Mouse (Mus musculus): ENCODE results near the gene Tmem189.

Gene Tmem189

GRCm38 (mm10) chr2:167701472-167701871 lies 11.8 kb upstream of the Tmem189 start:
- DNase-seq (ENCODE audit: low read depth, low spot score) = peak; percentile 48

- DNase-seq (ENCODE audit: low read depth, low spot score) = no peak
These were observed 10.4 kb upstream of the Tmem189 start for GRCm38 (mm10) chr2:167700018-167700417.

GRCm38 (mm10) chr2:167697902-167698301 lies 8.3 kb upstream of the Tmem189 start:
- peak; percentile 86 for DNase-seq (ENCODE audit: low read depth, low spot score)

GRCm38 (mm10) chr2:167696143-167696542 lies 6.5 kb upstream of the Tmem189 start:
- DNase-seq (ENCODE audit: low read depth, low spot score) = no peak

GRCm38 (mm10) chr2:167695491-167695890 lies 5.9 kb upstream of the Tmem189 start:
- DNase-seq (ENCODE audit: low read depth, low spot score) = no peak

GRCm38 (mm10) chr2:167694963-167695362 lies 5.3 kb upstream of the Tmem189 start:
- DNase-seq (ENCODE audit: low read depth, low spot score) = no peak

GRCm38 (mm10) chr2:167694244-167694643 lies 4.6 kb upstream of the Tmem189 start:
- no peak for DNase-seq (ENCODE audit: low read depth, low spot score)

GRCm38 (mm10) chr2:167693540-167693939 lies 3.9 kb upstream of the Tmem189 start:
- DNase-seq (ENCODE audit: low read depth, low spot score) = no peak

GRCm38 (mm10) chr2:167692831-167693230 lies 3.2 kb upstream of the Tmem189 start:
- DNase-seq (ENCODE audit: low read depth, low spot score) = no peak

GRCm38 (mm10) chr2:167691871-167692661 lies 2.4 kb upstream of the Tmem189 start:
- no peak for DNase-seq (ENCODE audit: low read depth, low spot score)

- DNase-seq (ENCODE audit: low read depth, low spot score) = no peak
These were observed 1.8 kb upstream of the Tmem189 start for GRCm38 (mm10) chr2:167691410-167691809.

GRCm38 (mm10) chr2:167690962-167691311 lies 1.3 kb upstream of the Tmem189 start:
- no peak for DNase-seq (ENCODE audit: low read depth, low spot score)

- no peak for DNase-seq (ENCODE audit: low read depth, low spot score)
These were observed 768 bp upstream of the Tmem189 start for GRCm38 (mm10) chr2:167690219-167690961.

- peak; percentile 89 for DNase-seq (ENCODE audit: low read depth, low spot score)
These were observed 847 bp downstream of the Tmem189 start, which contains the start of gene Cebpb for GRCm38 (mm10) chr2:167688498-167689451. Cebpb (plus strand) TSS chr2:167688915.

- DNase-seq (ENCODE audit: low read depth, low spot score) = no peak
These were observed 1.5 kb downstream of the Tmem189 start for GRCm38 (mm10) chr2:167688126-167688497.

- DNase-seq (ENCODE audit: low read depth, low spot score) = no peak
These were observed 1.9 kb downstream of the Tmem189 start for GRCm38 (mm10) chr2:167687651-167688101.

- no peak for DNase-seq (ENCODE audit: low read depth, low spot score)
These were observed 2.4 kb downstream of the Tmem189 start for GRCm38 (mm10) chr2:167687250-167687586.

GRCm38 (mm10) chr2:167686382-167687249 lies 3.0 kb downstream of the Tmem189 start:
- no peak for DNase-seq (ENCODE audit: low read depth, low spot score)

GRCm38 (mm10) chr2:167685865-167686264 lies 3.8 kb downstream of the Tmem189 start:
- DNase-seq (ENCODE audit: low read depth, low spot score) = no peak

- DNase-seq (ENCODE audit: low read depth, low spot score) = peak; percentile 96
These were observed 4.5 kb downstream of the Tmem189 start for GRCm38 (mm10) chr2:167685137-167685536.

GRCm38 (mm10) chr2:167683721-167684120 lies 5.9 kb downstream of the Tmem189 start:
- DNase-seq (ENCODE audit: low read depth, low spot score) = no peak

Data from CD4-positive, CD25-positive, alpha-beta regulatory T cell, adult 2 months (primary cell).